Mouse (Mus musculus) right cerebral cortex, postnatal 10 days (tissue): ENCODE measurements at regions not wholly inside any gene's neighbourhood (a gene's known extent, or its start where the extent isn't known, plus 50 kb on each side); places are given as distances from the start of the nearest gene placed in this dataset.

ENCODE experiments used
- DNase-seq, 2 experiments: peaks; one replicate each; pipeline ENCODE4 v3.0.0; 2021; ENCODE audit warnings: low spot score in 2 of 2

DNA sequence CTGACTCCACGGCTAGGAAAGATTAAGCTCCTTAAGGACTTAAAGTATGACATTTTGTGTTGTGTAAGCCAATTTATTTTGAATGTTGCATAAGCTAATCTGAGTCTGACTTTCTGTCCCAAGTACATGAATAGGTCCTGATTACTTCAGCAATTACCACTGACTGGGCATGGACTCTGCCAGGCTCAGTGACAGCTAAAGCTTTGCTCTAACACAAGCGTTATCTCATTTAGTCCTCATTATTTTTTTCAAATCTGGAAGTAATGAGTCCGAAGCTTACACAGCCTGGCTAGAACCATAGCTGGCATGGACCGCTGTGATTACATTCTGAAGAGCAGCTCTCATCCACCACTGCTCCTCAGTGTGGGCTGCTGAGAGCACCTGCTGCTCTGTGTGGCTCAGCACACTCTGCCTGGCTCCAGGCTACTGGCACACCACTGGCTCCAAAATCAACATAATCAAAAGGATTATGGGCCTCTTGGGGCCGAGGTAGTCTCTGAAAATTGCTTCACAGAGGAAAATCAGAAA, 753.0 kb upstream of the Jmjd1c start:
- DNase-seq, result peak in 1 of 2 experiments; percentile 24

DNA sequence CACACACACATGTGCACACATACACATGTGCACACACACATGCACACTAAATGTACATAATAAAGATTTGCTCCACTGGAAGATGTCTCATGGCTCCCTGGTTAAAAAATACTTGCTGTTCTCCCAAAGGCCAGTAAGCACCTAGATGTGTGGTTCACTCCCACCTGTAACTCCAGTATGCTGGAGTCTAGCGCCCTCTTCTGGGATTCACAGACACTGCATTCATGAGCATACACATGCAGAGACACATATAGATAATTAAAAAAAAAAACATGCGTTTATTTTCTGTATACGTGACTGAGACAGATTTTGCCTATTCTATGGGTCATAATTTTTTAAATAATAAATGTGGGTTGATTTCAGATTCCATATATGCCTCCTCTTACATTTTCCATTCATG, 747.5 kb upstream of the Jmjd1c start:
- DNase-seq, result no peak

DNA sequence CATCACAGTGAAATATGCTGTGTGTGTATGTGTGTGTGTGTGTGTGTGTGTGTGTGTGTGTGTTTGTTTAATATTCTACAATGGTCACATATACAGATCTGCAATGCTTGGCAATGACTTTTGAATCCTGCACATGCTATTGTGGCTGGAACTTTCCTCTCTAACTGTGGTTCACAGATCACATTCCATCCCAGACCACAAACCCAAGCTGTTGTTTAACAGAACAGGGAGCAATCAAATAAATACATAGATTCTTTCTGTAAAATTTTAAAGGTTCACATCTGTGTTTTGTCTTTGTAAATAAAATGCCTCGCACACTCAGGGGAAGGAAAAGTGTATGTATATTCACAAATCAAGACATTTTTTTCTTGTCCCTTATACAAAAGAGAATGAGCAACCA, 744.9 kb upstream of the Jmjd1c start:
- no peak for DNase-seq

DNA sequence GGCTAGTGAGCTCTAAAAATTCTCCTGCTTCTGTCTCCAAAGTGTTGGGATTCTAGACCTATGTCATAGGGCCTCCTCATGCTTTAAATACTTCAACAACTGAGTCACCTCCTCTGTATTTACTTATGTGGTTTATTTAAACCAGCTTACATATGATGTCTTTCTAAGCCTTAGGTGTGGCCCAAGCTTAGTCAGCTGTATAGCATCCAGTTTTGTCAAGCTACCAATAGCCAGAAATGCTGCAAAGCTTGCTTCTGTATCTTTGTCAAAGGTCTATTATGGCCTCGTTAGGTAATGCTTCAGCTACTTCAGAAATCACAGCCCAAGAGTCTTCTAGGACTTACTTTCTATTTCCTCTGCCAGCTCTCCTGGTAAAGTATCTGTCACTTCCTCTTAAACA, 741.9 kb upstream of the Jmjd1c start:
- no peak for DNase-seq

DNA sequence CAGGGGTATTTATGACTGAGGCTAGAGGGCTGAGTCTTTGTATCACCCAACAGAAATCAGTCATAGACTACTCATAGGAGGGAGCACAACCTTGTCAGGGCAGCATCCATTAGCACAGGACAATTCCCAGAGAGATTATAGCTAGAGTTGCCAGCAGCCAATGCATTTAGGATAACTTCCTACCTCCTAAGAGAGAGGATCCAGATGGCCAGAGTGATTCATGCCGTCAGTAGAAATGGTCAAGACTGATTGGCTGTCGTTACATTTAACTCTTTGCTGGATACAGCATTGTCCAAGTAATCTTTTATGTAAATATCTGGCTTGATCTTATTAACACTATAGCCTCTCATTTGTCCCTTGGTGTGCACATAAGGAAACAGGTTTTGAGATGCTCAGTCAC, 740.9 kb upstream of the Jmjd1c start:
- DNase-seq, result no peak

DNA sequence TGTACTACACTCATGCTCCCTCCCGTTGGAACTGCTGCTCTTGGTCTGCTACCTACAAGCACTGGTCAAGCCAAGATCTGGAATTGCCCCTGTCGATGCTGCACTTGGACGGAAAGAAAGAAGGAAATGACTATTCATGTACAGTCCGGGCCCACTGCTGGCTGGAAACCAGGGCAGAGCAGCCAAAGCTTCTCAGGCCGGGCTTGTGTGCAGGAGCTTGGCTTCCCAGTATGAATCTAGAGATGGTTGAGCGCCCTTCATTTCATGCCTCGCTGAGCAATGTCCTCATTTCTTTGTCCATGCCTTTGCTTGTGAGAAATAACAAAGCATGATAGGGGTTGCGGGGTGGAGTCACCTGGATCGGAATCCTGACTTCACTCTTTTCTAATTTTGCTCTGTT, 738.2 kb upstream of the Jmjd1c start:
- DNase-seq, result peak; percentile 70 to 75

DNA sequence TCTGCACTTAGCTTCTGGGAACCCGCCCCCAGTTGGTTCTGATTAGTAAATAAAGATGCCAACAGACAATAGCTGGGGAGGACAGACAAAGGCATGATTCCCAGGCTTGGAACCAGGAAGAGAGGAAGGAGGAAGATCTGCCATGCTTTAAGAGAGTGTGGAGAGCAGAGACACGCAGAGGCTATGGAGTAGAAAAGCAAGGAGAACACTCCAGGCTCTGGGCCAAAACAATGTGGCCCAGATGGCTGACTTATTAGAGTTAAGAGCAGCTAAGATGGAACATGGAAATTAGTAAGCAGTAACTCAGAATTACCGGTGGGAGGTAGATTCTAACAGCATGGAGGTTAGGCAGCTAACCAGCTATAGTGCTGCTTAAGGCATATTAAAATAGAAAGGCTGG, 725.8 kb upstream of the Jmjd1c start:
- DNase-seq, result peak; percentile 28 to 40

DNA sequence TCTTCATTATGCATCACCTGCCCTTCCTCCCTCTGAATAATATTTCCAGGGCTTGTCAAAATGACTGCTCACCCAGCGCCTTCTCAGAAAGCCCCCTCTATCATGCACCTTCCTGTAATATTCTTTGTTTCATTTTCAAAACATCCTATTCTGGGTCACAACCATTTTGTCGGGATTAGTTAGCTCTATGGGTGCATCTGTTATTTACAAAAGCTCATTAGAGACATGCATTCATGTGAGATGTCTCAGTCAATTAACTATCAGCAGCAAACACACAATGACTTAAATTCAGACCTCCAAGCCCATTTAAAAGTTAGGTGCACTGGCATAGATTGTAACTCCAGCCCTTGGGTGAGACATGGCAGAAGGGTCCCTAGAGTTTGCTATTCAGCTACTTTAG, 724.2 kb upstream of the Jmjd1c start:
- no peak for DNase-seq
